Mouse (Mus musculus) embryonic fibroblast, embryonic 13.5 days (primary cell): Measurements from ENCODE around the gene Grtp1. TPM values are rescaled to one million over a fixed set of nuclear protein-coding genes. Genes with fewer than 3 reads are reported as not detected.

Experiments
- H3K27ac ChIP-seq: 2 replicates; pipeline ENCODE4 v1.5.1; 2012; ENCODE audit warnings: low read length, control low read depth, inconsistent platforms; ENCODE audit not compliant: insufficient read depth
- H3K4me1 ChIP-seq: 2 replicates; pipeline ENCODE4 v1.6.1; 2011; ENCODE audit warnings: low read length; ENCODE audit not compliant: control insufficient read depth, insufficient read depth
- H3K4me3 ChIP-seq: 2 replicates; pipeline ENCODE4 v1.5.1; 2011; ENCODE audit warnings: mild to moderate bottlenecking, control low read depth, low read length; ENCODE audit not compliant: insufficient read depth
- CTCF ChIP-seq: IDR thresholded peaks from 2 replicates; pipeline ENCODE4 v1.5.1; 2011; ENCODE audit warnings: mild to moderate bottlenecking, control low read depth, low read length, moderate library complexity, borderline replicate concordance; ENCODE audit not compliant: insufficient read depth
- POLR2A ChIP-seq: IDR thresholded peaks from 2 replicates; pipeline ENCODE4 v1.6.1; 2011; ENCODE audit warnings: low read depth, mild to moderate bottlenecking, control low read depth, low read length, moderate library complexity
- polyA plus RNA-seq: library from polyadenylated mRNA; stranded (reverse); fragments of >200 nt; gene quantifications from 2 replicates; pipeline ENCODE4 v1.2.4, GENCODE M21; 2011; ENCODE audit warnings: low read depth; ENCODE audit not compliant: missing spikeins, insufficient read length

Grtp1 gene
- polyA plus RNA-seq, 1 experiment: 2.1 TPM

- Histone ChIP-seq H3K27ac (no peak overlapping the region), H3K4me1 (peaks cover 8% of the 10 kb centered on the region; the same call in 1 of the 2 replicates), H3K4me3 (peak overlapping the region; percentile 99)
- TF ChIP-seq CTCF (no peak), POLR2A (no peak)
Measured at GRCm38 (mm10) chr8:13160691-13161090, 39.7 kb downstream of the Grtp1 start.

- Histone ChIP-seq H3K4me3 (peak overlapping the region; percentile 99), H3K27ac (peak overlapping the region; percentile 10; the same call in 1 of the 2 replicates), H3K4me1 (peaks cover 8% of the 10 kb centered on the region; the same call in 1 of the 2 replicates)
- TF ChIP-seq POLR2A (no peak), CTCF (no peak)
Measured at GRCm38 (mm10) chr8:13159377-13159881, 41.0 kb downstream of the Grtp1 start.

- peaks cover 6% of the 10 kb centered on the region; the same call in 1 of the 2 replicates for H3K4me1 ChIP-seq
- H3K27ac ChIP-seq: peak within 1 kb of the TSS; percentile 57
- TF ChIP-seq CTCF: no peak
- TF ChIP-seq POLR2A: peak; percentile 51
Measured at GRCm38 (mm10) chr8:13158718-13159376, 41.6 kb downstream of the Grtp1 start, which contains the start of gene Lamp1. TSS of gene Lamp1 (plus strand) at chr8:13159161.

GRCm38 (mm10) chr8:13156327-13157097 is 43.9 kb downstream of the Grtp1 start:
- no peak overlapping the region for H3K27ac ChIP-seq
- no peak for TF ChIP-seq CTCF
- TF ChIP-seq POLR2A: no peak
- no peak overlapping the region for H3K4me3 ChIP-seq
- no peaks in the 10 kb centered on the region; the same call in 1 of the 2 replicates for H3K4me1 ChIP-seq

More at GRCm38 (mm10) chr8:13158718-13159376, 41.6 kb downstream of the Grtp1 start, which contains the start of gene Lamp1:
- peak within 1 kb of the TSS; percentile 99 for H3K4me3 ChIP-seq

GRCm38 (mm10) chr8:13155358-13155757 is 45.1 kb downstream of the Grtp1 start:
- H3K27ac ChIP-seq: no peak overlapping the region
- H3K4me1 ChIP-seq: no peaks in the 10 kb centered on the region; the same call in 1 of the 2 replicates
- H3K4me3 ChIP-seq: no peak overlapping the region
- TF ChIP-seq CTCF (no peak), POLR2A (no peak)

- Histone ChIP-seq H3K4me3 (no peak overlapping the region), H3K27ac (no peak overlapping the region), H3K4me1 (no peaks in the 10 kb centered on the region; the same call in 1 of the 2 replicates)
- TF ChIP-seq CTCF (no peak), POLR2A (no peak)
Measured at GRCm38 (mm10) chr8:13154099-13154498, 46.3 kb downstream of the Grtp1 start.

- Histone ChIP-seq H3K4me3 (no peak overlapping the region), H3K4me1 (no peaks in the 10 kb centered on the region), H3K27ac (no peak overlapping the region)
- TF ChIP-seq POLR2A (no peak), CTCF (no peak)
Measured at GRCm38 (mm10) chr8:13150929-13151328, 49.5 kb downstream of the Grtp1 start.

GRCm38 (mm10) chr8:13149866-13150265 is 50.6 kb downstream of the Grtp1 start:
- no peak for TF ChIP-seq POLR2A
- TF ChIP-seq CTCF: no peak
- no peaks in the 10 kb centered on the region for H3K4me1 ChIP-seq
- H3K27ac ChIP-seq: no peak overlapping the region
- H3K4me3 ChIP-seq: no peak overlapping the region

- no peaks in the 10 kb centered on the region for H3K4me1 ChIP-seq
- no peak overlapping the region for H3K27ac ChIP-seq
- TF ChIP-seq CTCF (no peak), POLR2A (no peak)
- no peak overlapping the region for H3K4me3 ChIP-seq
Measured at GRCm38 (mm10) chr8:13149287-13149686, 51.1 kb downstream of the Grtp1 start.
